Mouse (Mus musculus): ENCODE data around the gene Asxl2.
A peak's percentile ranks its signal among the peaks of the same experiment; 100 is the strongest.
"Not testable (repeated sequence)": the region's sequence is repeated elsewhere in the genome, so short reads cannot be mapped to it uniquely, and the experiment has no call there.

The Asxl2 gene

GRCm38 (mm10) chr12:3426530-3427034, at the start of gene Asxl2:
Gene Asxl2 (plus strand): TSS chr12:3426857.
- peak; percentile 97 for DNase-seq (ENCODE audit: low read depth)

DNA sequence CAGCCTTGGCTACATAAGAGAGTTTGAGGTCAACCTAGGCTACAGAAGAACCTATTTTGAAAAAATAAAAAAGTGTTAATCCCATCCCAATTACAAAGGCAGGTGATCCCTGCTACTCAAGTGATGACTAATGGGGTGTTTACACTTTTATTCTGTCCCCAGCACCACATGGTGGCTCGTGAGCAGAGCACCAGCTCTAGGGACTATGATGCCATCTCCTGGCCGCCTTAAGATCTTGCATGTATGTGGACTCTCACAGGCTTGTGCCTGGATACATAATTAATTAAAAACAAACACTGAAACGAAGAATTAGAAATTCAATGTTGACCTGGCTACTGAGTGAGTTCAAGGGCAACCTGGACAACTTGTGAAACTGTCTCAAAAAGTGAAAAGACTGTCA, 49.5 kb upstream of the Asxl2 start:
- no peak for DNase-seq (ENCODE audit: low read depth)

- DNase-seq (ENCODE audit: low read depth), result no peak
These were observed 48.9 kb upstream of the Asxl2 start for GRCm38 (mm10) chr12:3377755-3378154.

DNA sequence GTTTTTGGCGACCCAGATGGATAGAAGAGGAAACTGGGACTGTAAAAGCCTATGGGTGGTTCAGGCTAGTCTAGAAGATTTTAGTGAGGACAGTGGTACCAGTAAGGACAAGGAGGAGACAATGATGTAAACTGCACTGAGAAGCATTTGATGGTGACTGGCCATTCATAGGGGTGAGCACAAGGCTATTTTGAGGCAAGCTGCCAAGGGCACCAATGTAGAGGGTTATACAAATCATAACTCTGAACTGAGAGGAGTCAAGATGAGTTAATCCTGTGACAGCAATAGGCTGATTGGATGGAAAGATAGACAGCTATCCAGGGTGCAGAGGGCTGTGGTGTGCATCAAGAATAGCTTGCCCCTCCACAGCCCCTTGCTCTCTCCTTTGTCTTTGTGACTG, 41.8 kb upstream of the Asxl2 start:
- no peak for DNase-seq (ENCODE audit: low read depth)

DNA sequence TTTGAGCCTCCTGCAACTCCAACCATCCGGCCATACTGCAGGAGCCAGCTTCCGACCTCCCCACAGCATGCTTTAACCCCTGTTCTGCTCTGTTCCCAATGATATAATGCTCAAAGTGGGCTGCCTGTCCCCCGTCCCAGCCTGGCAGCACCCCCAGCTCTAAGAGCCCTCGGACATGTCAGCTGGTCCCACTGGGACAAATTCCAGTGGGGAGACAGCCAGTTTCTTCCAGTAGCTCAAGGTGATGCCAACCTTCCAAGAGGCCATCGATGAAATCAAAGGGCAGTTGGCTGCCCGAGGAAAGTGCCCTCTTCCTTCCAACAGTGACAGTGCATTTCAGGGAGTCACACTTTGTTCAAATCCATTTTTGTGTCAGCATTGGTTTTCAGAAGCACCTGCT, 41.4 kb upstream of the Asxl2 start:
- DNase-seq (ENCODE audit: low read depth), result no peak

GRCm38 (mm10) chr12:3385940-3386339, 40.7 kb upstream of the Asxl2 start:
- DNase-seq (ENCODE audit: low read depth), result no peak

GRCm38 (mm10) chr12:3387891-3388290, 38.8 kb upstream of the Asxl2 start:
- no peak for DNase-seq (ENCODE audit: low read depth)

DNA sequence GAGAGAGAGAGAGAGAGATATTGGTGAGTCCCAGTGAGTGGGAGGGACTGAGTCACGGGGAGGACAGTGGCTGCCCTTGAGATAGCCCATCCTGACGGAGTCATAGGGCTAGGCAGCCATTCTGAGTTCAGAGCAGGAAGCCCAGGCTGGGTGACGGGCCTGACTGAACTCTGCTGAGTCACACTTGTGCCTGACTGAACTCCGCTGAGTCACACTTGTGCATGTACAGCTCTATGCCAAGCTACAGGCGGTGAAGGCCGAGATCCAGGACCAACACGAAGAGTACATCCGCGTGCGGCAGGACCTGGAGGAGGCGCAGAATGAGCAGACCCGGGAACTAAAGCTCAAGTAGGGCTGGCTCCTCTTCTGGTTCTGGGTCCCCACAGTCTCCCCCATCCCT, 37.3 kb upstream of the Asxl2 start:
- DNase-seq (ENCODE audit: low read depth), result no peak

DNA sequence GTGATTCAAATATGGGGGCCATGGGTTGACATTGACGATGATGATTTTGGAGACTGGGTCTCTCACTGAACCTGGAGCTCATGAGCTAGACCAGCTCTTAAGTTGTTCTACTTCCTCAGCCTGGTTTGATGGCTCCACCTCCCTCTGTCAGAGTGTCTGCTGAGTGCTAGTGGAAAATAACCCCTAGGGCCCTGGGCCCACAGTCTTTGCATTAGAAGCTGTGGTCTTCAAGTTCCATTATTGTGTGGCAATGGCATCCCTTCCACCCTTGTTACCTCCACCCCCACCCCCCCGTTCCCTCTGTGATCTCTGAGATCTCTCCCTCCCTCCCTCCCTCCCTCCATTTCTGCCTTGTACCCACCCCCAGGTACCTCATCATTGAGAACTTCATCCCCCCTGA, 36.6 kb upstream of the Asxl2 start:
- DNase-seq (ENCODE audit: low read depth), result no peak

DNA sequence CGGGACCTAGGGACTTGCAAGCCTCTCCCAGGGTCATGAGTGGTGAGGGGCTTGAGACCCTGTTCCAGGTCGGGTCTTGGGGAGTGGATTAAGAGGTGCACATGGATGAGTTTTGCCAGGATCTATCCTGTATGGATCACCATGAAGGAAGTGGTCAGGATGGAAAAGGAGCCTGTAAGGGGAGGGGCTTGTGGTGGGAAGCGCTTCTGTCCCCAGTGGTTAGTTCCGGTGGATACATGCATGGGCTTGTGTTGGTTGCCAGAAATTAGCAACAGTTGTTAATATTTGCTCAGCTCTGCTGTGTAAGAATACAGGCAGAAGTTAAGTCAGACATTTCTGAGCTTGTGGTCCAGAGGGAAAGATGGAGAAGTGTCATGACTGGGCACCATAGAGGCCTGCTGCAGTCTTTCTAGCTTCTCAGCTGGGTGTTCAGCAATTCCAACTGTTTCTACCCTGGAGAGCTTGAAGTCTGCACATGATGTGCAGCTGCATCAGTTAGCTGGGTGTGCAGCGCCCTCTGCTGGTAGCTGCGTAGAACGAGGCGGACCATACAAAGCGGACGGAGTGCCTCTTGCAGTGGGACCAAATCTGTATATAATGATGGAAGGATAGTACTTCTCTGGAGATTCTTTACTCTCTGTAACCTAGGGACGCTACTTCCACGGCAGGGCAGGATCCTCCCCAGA, 35.9 kb upstream of the Asxl2 start:
- DNase-seq (ENCODE audit: low read depth), result peak; percentile 62

DNA sequence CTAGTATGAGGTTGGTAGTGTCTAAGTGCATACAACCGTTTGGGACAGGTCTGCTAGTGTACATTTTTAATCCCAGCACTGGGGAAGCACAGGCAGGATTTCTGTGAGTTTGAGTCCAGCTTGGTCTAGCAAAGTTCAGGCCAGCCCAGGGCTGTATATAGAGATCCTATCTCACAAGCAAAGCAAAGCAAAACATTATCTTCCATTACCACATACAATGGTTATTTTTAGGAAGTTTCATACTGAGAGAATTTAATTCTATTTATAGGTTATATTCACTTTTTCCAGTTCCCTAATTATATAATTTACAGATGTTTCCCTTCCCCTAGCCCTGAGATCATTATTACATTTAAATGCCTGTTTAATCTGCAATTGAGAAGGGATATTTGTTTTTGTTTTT, 35.4 kb upstream of the Asxl2 start:
- no peak for DNase-seq (ENCODE audit: low read depth)

- DNase-seq (ENCODE audit: low read depth), result no peak
These were observed 33.5 kb upstream of the Asxl2 start for GRCm38 (mm10) chr12:3393140-3393539.

DNA sequence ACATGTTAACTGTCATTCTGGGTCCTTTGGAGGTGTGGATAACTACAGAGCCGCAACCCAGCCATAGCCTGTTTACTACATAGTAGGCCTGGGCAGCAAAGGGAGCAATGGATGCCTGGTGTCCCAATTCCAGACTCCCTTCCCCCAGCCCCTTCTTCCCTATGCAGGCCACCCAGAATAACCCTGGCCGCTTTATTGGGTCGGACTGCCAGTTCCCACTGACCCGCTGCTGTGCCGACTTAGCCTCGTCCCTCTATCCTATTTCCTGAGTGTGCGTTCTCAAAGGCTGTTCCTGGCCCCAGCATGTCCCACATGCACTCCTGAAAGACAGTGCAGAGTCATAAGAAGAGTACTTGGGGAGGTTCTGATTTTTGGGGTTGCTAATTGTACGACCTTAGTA, 29.7 kb upstream of the Asxl2 start:
- DNase-seq (ENCODE audit: low read depth), result no peak

- DNase-seq (ENCODE audit: low read depth), result not testable (repeated sequence)
These were observed 21.0 kb upstream of the Asxl2 start for GRCm38 (mm10) chr12:3405662-3406061.

DNA sequence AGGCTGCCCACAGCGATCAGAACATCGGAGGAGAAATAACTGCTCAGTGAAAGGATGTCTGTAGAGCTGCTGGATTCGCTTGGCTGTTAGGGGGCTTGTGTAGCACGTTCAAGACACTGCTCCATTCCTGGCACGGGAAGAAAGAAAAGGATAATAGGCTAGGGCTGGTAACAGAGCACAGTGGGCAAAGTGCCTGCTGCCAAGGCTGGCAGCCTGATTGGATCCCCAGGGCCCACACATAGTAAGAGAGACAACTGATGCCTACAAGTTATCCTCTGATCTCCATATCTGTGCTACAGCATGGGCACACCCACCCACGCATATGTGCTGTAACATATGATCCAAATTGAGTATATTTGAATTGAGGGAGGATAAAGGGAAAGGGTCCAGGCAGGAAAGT, 20.1 kb upstream of the Asxl2 start:
- DNase-seq (ENCODE audit: low read depth), result no peak

- DNase-seq (ENCODE audit: low read depth), result no peak
These were observed 11.7 kb upstream of the Asxl2 start for GRCm38 (mm10) chr12:3414956-3415355.

DNA sequence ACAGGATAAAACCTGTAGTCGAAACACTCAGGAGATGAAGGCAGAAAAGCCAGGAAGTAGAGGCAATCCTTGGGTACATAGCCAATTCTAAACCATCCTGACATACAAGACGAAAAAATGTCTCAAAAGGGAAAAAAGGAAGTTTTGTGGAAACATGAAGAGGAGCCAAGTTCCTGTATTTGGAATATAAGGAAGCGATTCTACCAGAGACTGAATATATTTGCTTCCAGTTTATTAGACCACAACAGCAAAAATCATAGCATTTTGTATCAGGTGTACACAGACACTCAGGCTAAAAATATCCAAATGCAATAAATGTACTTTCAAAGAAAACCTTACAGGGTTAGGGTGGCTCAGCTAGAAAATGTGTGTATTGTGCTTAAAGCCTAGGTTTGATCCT, 7.9 kb upstream of the Asxl2 start:
- DNase-seq (ENCODE audit: low read depth), result no peak

- no peak for DNase-seq (ENCODE audit: low read depth)
These were observed 6.1 kb upstream of the Asxl2 start for GRCm38 (mm10) chr12:3420519-3420918.

DNA sequence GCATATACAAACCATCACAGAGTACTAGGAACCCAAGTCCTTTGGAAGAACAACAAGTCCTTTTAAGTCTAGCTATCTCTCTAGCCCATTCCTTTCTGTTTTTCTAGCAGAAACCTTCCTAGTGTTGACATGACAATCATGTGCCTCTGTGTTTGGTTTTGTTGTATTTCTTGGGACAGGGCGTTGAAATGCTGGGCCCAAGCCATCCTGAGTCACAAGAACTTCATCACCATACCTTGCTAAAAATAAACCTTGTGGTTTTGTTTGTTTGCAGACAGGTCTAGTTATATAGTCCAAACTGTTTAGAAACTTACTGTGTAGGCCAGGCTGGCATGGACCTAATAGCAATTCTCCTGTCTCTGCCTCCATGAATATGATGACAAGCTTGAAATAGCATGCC, 3.9 kb upstream of the Asxl2 start:
- DNase-seq (ENCODE audit: low read depth), result no peak

DNA sequence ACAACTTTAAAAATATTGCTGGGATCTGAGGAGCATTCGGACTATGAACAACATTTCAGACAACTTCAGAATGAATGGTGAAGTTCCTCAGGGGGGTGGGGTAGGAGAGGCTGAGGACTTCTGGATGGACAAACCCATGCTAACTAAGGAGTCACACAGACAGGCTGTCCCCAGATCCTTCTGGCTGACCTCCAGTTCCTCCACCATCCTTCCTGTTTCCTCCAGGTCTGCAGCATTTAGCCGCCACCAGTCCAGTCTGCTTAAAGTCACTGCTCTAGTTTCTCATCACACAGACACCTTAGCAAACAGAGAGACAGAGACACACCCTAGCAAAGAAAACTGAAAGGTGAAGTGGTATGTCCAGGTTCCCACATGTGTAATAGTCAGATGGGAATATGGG, 2.5 kb upstream of the Asxl2 start:
- DNase-seq (ENCODE audit: low read depth), result no peak

- DNase-seq (ENCODE audit: low read depth), result peak; percentile 34
These were observed 999 bp upstream of the Asxl2 start for GRCm38 (mm10) chr12:3425375-3426341.

DNA sequence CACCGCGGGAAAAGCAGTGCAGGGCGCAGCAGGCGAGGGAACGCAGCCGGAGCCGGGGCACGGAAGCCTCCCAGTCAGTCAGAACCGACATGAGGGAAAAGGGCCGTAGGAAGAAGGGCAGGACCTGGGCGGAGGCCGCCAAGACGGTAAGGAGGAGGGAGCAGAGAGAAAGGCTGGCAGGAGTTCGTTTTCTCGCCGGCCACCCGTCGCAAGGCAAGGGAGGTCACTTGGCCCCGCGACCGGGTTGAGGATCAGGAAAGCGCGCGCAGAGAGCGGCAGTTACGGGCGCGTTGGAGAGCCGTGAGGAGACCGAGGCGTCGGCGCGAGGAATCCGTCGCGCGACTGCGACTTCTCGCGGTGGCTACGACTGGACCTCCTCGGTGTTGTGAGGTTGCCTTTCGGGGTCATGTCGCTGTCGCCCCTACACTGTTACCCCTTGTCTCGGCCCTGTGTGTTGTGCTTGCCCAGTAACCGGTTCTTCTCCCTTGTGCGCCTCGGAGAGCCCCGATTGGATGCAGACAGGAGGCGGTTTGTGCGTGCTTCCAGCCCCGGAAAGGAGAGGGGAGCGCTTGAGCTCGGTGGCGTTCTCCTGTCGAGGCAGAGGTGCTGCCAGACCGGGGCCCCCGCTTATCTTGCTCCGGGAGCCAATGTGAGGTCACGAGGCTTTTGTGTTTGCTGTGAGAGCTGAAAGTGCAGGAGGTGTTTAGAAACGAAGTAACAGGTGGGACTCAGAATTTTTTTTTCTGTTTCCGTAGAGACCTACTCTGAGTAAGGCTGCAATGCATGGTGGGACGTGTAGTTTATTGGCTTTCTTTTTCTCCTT, 621 bp downstream of the Asxl2 start:
- DNase-seq (ENCODE audit: low read depth), result peak; percentile 83

All from c-Kit-positive CD71-positive TER-119-negative erythroid progenitor cells, embryonic 14.5 days (primary cell).